In the genomic region with DNA sequence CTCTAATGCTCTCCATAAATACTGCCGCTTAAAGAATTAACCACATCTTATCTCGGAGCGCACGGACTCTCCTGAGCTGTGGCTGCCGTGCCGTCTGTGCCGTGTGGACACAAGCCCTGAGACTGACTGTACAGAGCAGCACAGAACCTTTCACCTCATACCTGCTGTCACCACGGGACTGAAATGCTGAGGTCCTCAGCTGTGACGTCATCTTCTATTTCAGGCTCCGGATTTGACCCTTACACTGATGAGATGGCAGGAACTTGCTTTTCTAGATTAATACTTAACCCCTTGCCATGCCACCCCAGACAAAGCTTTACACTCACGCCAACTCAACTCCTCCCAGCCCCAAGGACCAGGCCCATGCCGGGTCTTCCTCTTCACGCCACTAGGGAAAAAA, we compare ENCODE assay signal across 10 mouse cellular contexts. TPM values are rescaled to one million over a fixed set of nuclear protein-coding genes. Genes with fewer than 3 reads are reported as not detected.
DNase-seq lines count a peak whose midpoint lies in the region; ATAC-seq and TF ChIP-seq lines count a peak whose summit lies in the region.
"Had no signal": no experiment of that assay in that cellular context is flagged by ENCODE, and none has a peak within 500 bp of the region (broad histone marks: within the 10 kb centered on the region; RNA-seq: fewer than 3 reads in every experiment).

No protein-coding gene starts in this region.

- H3K36me3 ChIP-seq in lung, embryonic 14.5 days (ENCODE audit: insufficient read depth), result no peaks in the 10 kb centered on the region
- no peaks in the 10 kb centered on the region for H3K36me3 ChIP-seq in heart, embryonic 15.5 days
- H3K36me3 ChIP-seq in kidney, postnatal 0 days (ENCODE audit: insufficient read depth, low read length), result no peaks in the 10 kb centered on the region
- H3K36me3 ChIP-seq in stomach, embryonic 14.5 days (ENCODE audit: control insufficient read depth, insufficient read depth, low read length), result no peaks in the 10 kb centered on the region

- no peak overlapping the region for H3K27ac ChIP-seq in lung, embryonic 14.5 days (ENCODE audit: low read depth)
- peak overlapping the region; percentile 4 for H3K27ac ChIP-seq in heart, embryonic 15.5 days
- no peak overlapping the region for H3K27ac ChIP-seq in kidney, postnatal 0 days
- no peak overlapping the region for H3K27ac ChIP-seq in stomach, embryonic 14.5 days (ENCODE audit: low read length)

- no peak overlapping the region for H3K4me3 ChIP-seq in lung, embryonic 14.5 days (ENCODE audit: low read depth, low read length)
- peak overlapping the region; percentile 27 for H3K4me3 ChIP-seq in heart, embryonic 15.5 days
- no peak overlapping the region for H3K4me3 ChIP-seq in kidney, postnatal 0 days (replicated peaks; ENCODE audit: low read depth, low read length)
- no peak overlapping the region for H3K4me3 ChIP-seq in stomach, embryonic 14.5 days (ENCODE audit: low read depth, low read length)

- ATAC-seq in lung, embryonic 14.5 days (ENCODE audit: insufficient read depth), result peak; percentile 58
- ATAC-seq in heart, embryonic 15.5 days (replicated peaks; ENCODE audit: insufficient number of reproducible peaks, insufficient read depth, low FRiP score, low read depth), result peak; percentile 87
- peak; percentile 92 for ATAC-seq in kidney, postnatal 0 days (replicated peaks; ENCODE audit: low FRiP score, low read depth)
- ATAC-seq in stomach, embryonic 14.5 days (ENCODE audit: insufficient number of reproducible peaks, insufficient read depth, low FRiP score, low read depth), result peak; percentile 87
- ATAC-seq: hindbrain, embryonic 16.5 days had no signal

- peaks cover 4% of the 10 kb centered on the region; the same call in 1 of the 2 replicates for H3K4me1 ChIP-seq in lung, embryonic 14.5 days (ENCODE audit: insufficient read depth)
- peaks cover 21% of the 10 kb centered on the region for H3K4me1 ChIP-seq in heart, embryonic 15.5 days (replicated peaks)
- H3K4me1 ChIP-seq in kidney, postnatal 0 days (replicated peaks; ENCODE audit: insufficient read depth, low read length), result no peaks in the 10 kb centered on the region
- no peaks in the 10 kb centered on the region for H3K4me1 ChIP-seq in stomach, embryonic 14.5 days (ENCODE audit: control insufficient read depth, insufficient read depth, low read length)

- no peak overlapping the region for H3K9ac ChIP-seq in lung, embryonic 14.5 days
- H3K9ac ChIP-seq in heart, embryonic 15.5 days, result no peak overlapping the region
- H3K9ac ChIP-seq in kidney, postnatal 0 days (ENCODE audit: low read depth, low read length), result no peak overlapping the region
- H3K9ac ChIP-seq in stomach, embryonic 14.5 days (replicated peaks; ENCODE audit: low read depth, low read length), result no peak overlapping the region

- no peak for TF ChIP-seq CTCF in lung, embryonic 14.5 days (IDR thresholded peaks at IDR 0.05; ENCODE audit: low read depth)
- TF ChIP-seq CTCF in kidney, postnatal 0 days (IDR thresholded peaks at IDR 0.05; ENCODE audit: low read depth), result no peak

- no peaks in the 10 kb centered on the region for H3K27me3 ChIP-seq in lung, embryonic 14.5 days (ENCODE audit: insufficient read depth, low read length)
- no peaks in the 10 kb centered on the region for H3K27me3 ChIP-seq in heart, embryonic 15.5 days
- H3K27me3 ChIP-seq in kidney, postnatal 0 days (ENCODE audit: insufficient read depth, low read length), result no peaks in the 10 kb centered on the region
- no peaks in the 10 kb centered on the region for H3K27me3 ChIP-seq in stomach, embryonic 14.5 days (ENCODE audit: control insufficient read depth, insufficient read depth, low read length)

- peak overlapping the region; percentile 15; the same call in 1 of the 2 replicates for H3K4me2 ChIP-seq in lung, embryonic 14.5 days
- peak overlapping the region; percentile 55 for H3K4me2 ChIP-seq in heart, embryonic 15.5 days
- no peak overlapping the region for H3K4me2 ChIP-seq in kidney, postnatal 0 days (ENCODE audit: low read length)
- no peak overlapping the region for H3K4me2 ChIP-seq in stomach, embryonic 14.5 days (replicated peaks; ENCODE audit: low read depth, low read length)
- H3K4me2 ChIP-seq: midbrain, embryonic 11.5 days had no signal

- DNase-seq in lung, embryonic 14.5 days, result peak; percentile 26
- DNase-seq in lung, postnatal 4 days, result no peak
- DNase-seq in kidney, postnatal 0 days (ENCODE audit: low spot score), result peak; percentile 33
- no peak for DNase-seq in natural killer cell, adult 2 months (ENCODE audit: low spot score in 2 of 2)
- no peak for DNase-seq in layer of hippocampus, adult 8-10 months (ENCODE audit: low spot score in 2 of 2)
- DNase-seq in spleen, adult 12 weeks (ENCODE audit: low spot score), result no peak

- 41% methylated on average over 13 of the region's 13 CpGs for WGBS in lung, embryonic 14.5 days
- WGBS in heart, embryonic 15.5 days, result 22% methylated on average over 13 of the region's 13 CpGs
- 55% methylated on average over 13 of the region's 13 CpGs for WGBS in kidney, postnatal 0 days
- 69% methylated on average over 13 of the region's 13 CpGs for WGBS in stomach, embryonic 14.5 days

- H3K9me3 ChIP-seq in lung, embryonic 14.5 days (ENCODE audit: low read depth, low read length), result no peaks in the 10 kb centered on the region
- H3K9me3 ChIP-seq in heart, embryonic 15.5 days (replicated peaks), result no peaks in the 10 kb centered on the region
- no peaks in the 10 kb centered on the region for H3K9me3 ChIP-seq in kidney, postnatal 0 days (replicated peaks; ENCODE audit: low read length)
- no peaks in the 10 kb centered on the region for H3K9me3 ChIP-seq in stomach, embryonic 14.5 days (ENCODE audit: control insufficient read depth, low read depth, low read length)

RNA-seq across cellular contexts. Expression of a gene that starts 10.1 kb away (rescaled TPM):
- polyA plus RNA-seq in lung, embryonic 14.5 days (2014; fragmentation: Nextera tagmentation; extraction: Ambion mirVana), result 18.9 and 21.3 TPM in 2 replicates
- polyA plus RNA-seq in heart, embryonic 15.5 days (2015; fragmentation: Nextera tagmentation; extraction: Ambion mirVana), result 20.1 and 24.5 TPM in 2 replicates
- 20.7 and 21.8 TPM in 2 replicates for polyA plus RNA-seq in kidney, postnatal 0 days (2015; fragmentation: Nextera tagmentation; extraction: Ambion mirVana)
- 13.9 and 16.2 TPM in 2 replicates for polyA plus RNA-seq in stomach, embryonic 14.5 days (2014; fragmentation: Nextera tagmentation; extraction: Ambion mirVana)
- total RNA-seq in layer of hippocampus, adult 8-10 months (2022), result 10 to 100 TPM; 38.1 to 40.1 (median 38.9) TPM

RNA-seq across cellular contexts. Expression of a gene that starts 35.9 kb away (rescaled TPM):
- polyA plus RNA-seq in lung, embryonic 14.5 days (2014; fragmentation: Nextera tagmentation; extraction: Ambion mirVana), result 18.6 and 19.7 TPM in 2 replicates
- polyA plus RNA-seq in heart, embryonic 15.5 days (2015; fragmentation: Nextera tagmentation; extraction: Ambion mirVana), result 38.3 and 40.2 TPM in 2 replicates
- polyA plus RNA-seq in kidney, postnatal 0 days (2015; fragmentation: Nextera tagmentation; extraction: Ambion mirVana), result 38.1 and 41.9 TPM in 2 replicates
- polyA plus RNA-seq in stomach, embryonic 14.5 days (2014; fragmentation: Nextera tagmentation; extraction: Ambion mirVana), result 22.5 and 26.8 TPM in 2 replicates
- total RNA-seq in layer of hippocampus, adult 8-10 months (2022), result 10 to 100 TPM; 42.9 to 55.4 (median 51.6) TPM

Comparison
In these comparisons a context has a peak if more than half of its experiments do, and no peak if none do; other contexts are left out.
1. DNase-seq: peak in lung, embryonic 14.5 days (single experiment) and kidney, postnatal 0 days (single experiment); none in lung, postnatal 4 days (0 of 2), natural killer cell, adult 2 months (0 of 2), layer of hippocampus, adult 8-10 months (0 of 2) and spleen, adult 12 weeks (single experiment).
2. H3K4me2 ChIP-seq: peak in lung, embryonic 14.5 days (single experiment) and heart, embryonic 15.5 days (single experiment); none in kidney, postnatal 0 days (single experiment) and stomach, embryonic 14.5 days (single experiment).
3. Peak in every context shown above with its lines, with median percentiles within 50 percentile points of each other: ATAC-seq.